Mouse (Mus musculus) ES-Bruce4 (cell line): Measurements from ENCODE around the gene Rmnd5a. TPM values are rescaled to one million over a fixed set of nuclear protein-coding genes. Genes with fewer than 3 reads are reported as not detected.

Source experiments
- H3K27ac ChIP-seq: 2 replicates; pipeline ENCODE4 v1.5.1; 2012; ENCODE audit warnings: low read length, inconsistent platforms; ENCODE audit not compliant: insufficient read depth
- H3K27me3 ChIP-seq: 2 replicates; pipeline ENCODE4 v1.6.1; 2012; ENCODE audit warnings: mild to moderate bottlenecking, low read length, inconsistent platforms; ENCODE audit not compliant: control insufficient read depth, poor library complexity, insufficient read depth, severe bottlenecking
- H3K36me3 ChIP-seq: 2 replicates; pipeline ENCODE4 v1.6.1; 2012; ENCODE audit warnings: inconsistent platforms, mild to moderate bottlenecking, low read length, moderate library complexity; ENCODE audit not compliant: control insufficient read depth, poor library complexity, insufficient read depth, severe bottlenecking
- H3K4me1 ChIP-seq: one replicate; pipeline ENCODE4 v1.8.1; 2011; ENCODE audit warnings: low read length; ENCODE audit not compliant: control insufficient read depth, insufficient read depth
- H3K4me3 ChIP-seq: 2 replicates; pipeline ENCODE4 v1.5.1; 2011; ENCODE audit warnings: low read depth, mild to moderate bottlenecking, low read length
- H3K9ac ChIP-seq: 2 replicates; pipeline ENCODE4 v1.6.1; 2012; ENCODE audit warnings: low read depth, mild to moderate bottlenecking, inconsistent platforms; ENCODE audit not compliant: poor library complexity, severe bottlenecking
- H3K9me3 ChIP-seq: replicated peaks from 2 replicates; pipeline ENCODE4 v1.6.1; 2012; ENCODE audit warnings: mild to moderate bottlenecking, low read length, inconsistent platforms; ENCODE audit not compliant: control insufficient read depth, poor library complexity, insufficient read depth, severe bottlenecking
- CTCF ChIP-seq: IDR thresholded peaks from one replicate; pipeline ENCODE4 v1.8.1; 2011; ENCODE audit warnings: low read depth, low read length
- EP300 ChIP-seq: IDR thresholded peaks from 2 replicates; pipeline ENCODE4 v1.6.1; 2011; ENCODE audit warnings: low read depth, low read length; ENCODE audit not compliant: insufficient read depth
- POLR2A ChIP-seq: IDR thresholded peaks from one replicate; pipeline ENCODE4 v1.8.1; 2011; ENCODE audit warnings: low read length; ENCODE audit not compliant: insufficient read depth
- polyA plus RNA-seq: library from polyadenylated mRNA; stranded (reverse); fragments of >200 nt; gene quantifications from 2 replicates; pipeline ENCODE4 v1.2.4, GENCODE M21; 2011; ENCODE audit warnings: low read depth; ENCODE audit not compliant: missing spikeins, insufficient read depth, insufficient read length

Gene Rmnd5a
- polyA plus RNA-seq, 1 experiment, result 86.1 TPM

DNA sequence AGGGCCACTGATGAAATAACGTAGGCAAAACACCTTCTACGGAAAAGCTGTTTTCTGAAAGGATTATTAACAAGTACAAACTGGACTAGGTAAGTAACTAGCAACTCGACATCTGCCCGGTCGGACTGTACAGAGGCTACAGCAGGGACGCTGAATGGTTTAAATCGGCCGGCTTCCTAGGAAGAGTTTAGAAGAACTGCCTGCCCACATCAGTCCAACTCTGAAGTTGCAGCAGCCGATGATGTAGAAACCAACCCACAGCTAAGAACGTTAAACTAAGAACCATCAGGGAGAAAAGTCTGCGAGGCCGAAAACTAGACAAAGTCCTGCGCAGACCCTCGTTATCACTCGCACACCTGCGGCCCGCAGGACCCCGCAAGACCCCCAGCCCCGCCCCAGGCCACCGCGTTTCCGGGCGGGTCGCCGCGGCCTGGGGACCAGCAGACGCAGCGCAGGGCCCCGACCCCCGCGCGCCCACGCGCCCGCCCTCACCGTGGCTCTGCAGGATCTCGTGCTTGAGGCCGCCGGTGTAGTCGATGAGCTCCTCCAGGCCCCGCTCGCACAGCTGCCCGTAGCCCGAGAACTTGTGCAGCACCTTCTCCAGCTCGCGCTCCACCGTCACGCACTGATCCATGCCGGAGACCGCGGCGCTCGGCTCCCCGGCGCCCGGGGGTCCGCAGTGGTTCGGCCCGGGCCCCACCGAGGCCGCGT is 776 bp downstream of the Rmnd5a start:
- Histone ChIP-seq H3K27ac (0 out of 2 replicates have a peak overlapping the region, but pooled peaks have one; percentile 12), H3K9ac (peak overlapping the region; percentile 91), H3K4me1 (peaks cover 2% of the 10 kb centered on the region), H3K27me3 (no peaks in the 10 kb centered on the region), H3K36me3 (no peaks in the 10 kb centered on the region), H3K4me3 (peak overlapping the region; percentile 97), H3K9me3 (no peaks in the 10 kb centered on the region)
- TF ChIP-seq EP300 (no peak), POLR2A (no peak), CTCF (no peak)

GRCm38 (mm10) chr6:71438070-71438469 is 2.4 kb downstream of the Rmnd5a start:
- Histone ChIP-seq H3K36me3 (no peaks in the 10 kb centered on the region), H3K9me3 (no peaks in the 10 kb centered on the region), H3K27me3 (no peaks in the 10 kb centered on the region), H3K4me3 (no peak overlapping the region), H3K4me1 (peaks cover 3% of the 10 kb centered on the region), H3K27ac (no peak overlapping the region), H3K9ac (no peak overlapping the region)
- TF ChIP-seq CTCF (no peak), EP300 (no peak), POLR2A (no peak)

DNA sequence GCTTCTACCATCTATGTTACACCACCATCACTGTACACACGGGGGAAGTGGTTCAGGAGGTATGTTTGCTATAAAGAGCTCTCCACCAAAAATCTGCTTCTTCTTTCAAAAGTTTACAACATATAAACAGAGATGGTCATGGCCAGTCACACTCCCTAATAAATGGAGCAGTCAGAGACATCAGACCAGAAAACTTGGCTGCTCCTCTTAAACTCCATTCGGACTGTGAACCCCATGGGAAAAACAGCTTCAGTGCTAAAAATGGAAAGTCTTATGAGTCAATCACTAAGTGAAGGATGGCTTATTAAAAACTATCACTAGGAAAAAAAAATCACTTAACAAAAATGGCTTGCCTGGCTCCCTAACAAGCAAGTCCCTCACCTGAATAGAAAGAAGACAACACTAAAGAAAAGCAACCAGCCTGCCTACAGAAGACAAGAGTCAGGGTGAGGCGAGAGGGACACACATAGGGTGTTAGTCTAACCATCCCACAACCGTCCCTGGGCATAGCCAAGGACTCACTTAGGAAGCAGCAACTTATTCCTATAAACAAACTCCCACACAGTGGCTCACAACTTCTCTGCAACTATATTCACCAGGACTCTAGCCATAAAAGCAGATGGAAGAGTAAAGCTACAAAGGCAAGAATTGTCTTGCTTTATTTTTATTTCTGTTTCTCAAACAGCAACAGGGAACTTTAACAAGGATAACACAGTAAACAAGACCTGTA is 12.3 kb downstream of the Rmnd5a start:
- H3K27me3 ChIP-seq, result no peaks in the 10 kb centered on the region
- peaks cover 2% of the 10 kb centered on the region for H3K4me1 ChIP-seq
- TF ChIP-seq POLR2A, result no peak
- TF ChIP-seq CTCF, result no peak
- no peak for TF ChIP-seq EP300
- no peak overlapping the region for H3K9ac ChIP-seq
- no peak overlapping the region for H3K4me3 ChIP-seq
- peaks cover 15% of the 10 kb centered on the region for H3K9me3 ChIP-seq
- H3K27ac ChIP-seq, result no peak overlapping the region
- peaks cover 22% of the 10 kb centered on the region for H3K36me3 ChIP-seq

GRCm38 (mm10) chr6:71425681-71426080 is 14.8 kb downstream of the Rmnd5a start:
- no peak overlapping the region for H3K27ac ChIP-seq
- no peak overlapping the region for H3K9ac ChIP-seq
- no peaks in the 10 kb centered on the region for H3K4me1 ChIP-seq
- H3K36me3 ChIP-seq, result peaks cover 27% of the 10 kb centered on the region
- no peak overlapping the region for H3K4me3 ChIP-seq
- TF ChIP-seq EP300 (no peak), POLR2A (no peak), CTCF (no peak)
- H3K27me3 ChIP-seq, result no peaks in the 10 kb centered on the region
- peaks cover 15% of the 10 kb centered on the region for H3K9me3 ChIP-seq

DNA sequence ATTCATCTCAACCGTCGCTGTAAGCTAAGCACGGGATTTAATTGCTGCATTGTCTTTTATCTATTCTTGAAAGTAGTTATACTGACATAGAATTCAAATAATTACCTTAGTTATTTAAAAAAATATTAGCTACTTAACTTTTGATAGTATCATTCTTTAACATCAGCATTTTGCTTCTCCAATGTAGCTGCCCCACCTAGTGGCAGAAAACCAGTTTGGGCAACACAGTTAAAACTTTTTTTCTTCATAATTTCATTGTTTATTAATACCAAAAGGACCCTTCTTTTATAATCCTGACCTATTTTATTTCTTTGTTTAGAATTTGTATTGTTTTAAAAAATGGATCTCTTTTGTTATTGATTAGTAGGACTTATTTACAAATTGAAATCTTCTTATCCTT is 17.3 kb downstream of the Rmnd5a start:
- peaks cover 13% of the 10 kb centered on the region for H3K9me3 ChIP-seq
- no peak overlapping the region for H3K27ac ChIP-seq
- peaks cover 21% of the 10 kb centered on the region for H3K36me3 ChIP-seq
- H3K9ac ChIP-seq, result no peak overlapping the region
- H3K4me1 ChIP-seq, result no peaks in the 10 kb centered on the region
- no peak for TF ChIP-seq EP300
- no peak for TF ChIP-seq POLR2A
- no peak for TF ChIP-seq CTCF
- H3K27me3 ChIP-seq, result no peaks in the 10 kb centered on the region
- no peak overlapping the region for H3K4me3 ChIP-seq

- TF ChIP-seq POLR2A (no peak), EP300 (no peak), CTCF (no peak)
- Histone ChIP-seq H3K27ac (no peak overlapping the region), H3K9ac (no peak overlapping the region), H3K36me3 (peaks cover 13% of the 10 kb centered on the region), H3K4me1 (no peaks in the 10 kb centered on the region), H3K9me3 (peaks cover 4% of the 10 kb centered on the region; the same call in 1 of the 2 replicates), H3K4me3 (no peak overlapping the region), H3K27me3 (no peaks in the 10 kb centered on the region)
Observed at GRCm38 (mm10) chr6:71422162-71422561, 18.3 kb downstream of the Rmnd5a start.
